Mouse (Mus musculus) cerebellum, adult (tissue): ENCODE results near the gene Dap.

Experiments used
- ATAC-seq: cut with Nextera tagmentation; 2 replicates; pipeline ENCODE4 v1.9.2; 2017; ENCODE audit warnings: mild to moderate bottlenecking, moderate library complexity, mixed read lengths; ENCODE audit not compliant: insufficient number of reproducible peaks, low FRiP score, low TSS enrichment

Gene Dap

DNA sequence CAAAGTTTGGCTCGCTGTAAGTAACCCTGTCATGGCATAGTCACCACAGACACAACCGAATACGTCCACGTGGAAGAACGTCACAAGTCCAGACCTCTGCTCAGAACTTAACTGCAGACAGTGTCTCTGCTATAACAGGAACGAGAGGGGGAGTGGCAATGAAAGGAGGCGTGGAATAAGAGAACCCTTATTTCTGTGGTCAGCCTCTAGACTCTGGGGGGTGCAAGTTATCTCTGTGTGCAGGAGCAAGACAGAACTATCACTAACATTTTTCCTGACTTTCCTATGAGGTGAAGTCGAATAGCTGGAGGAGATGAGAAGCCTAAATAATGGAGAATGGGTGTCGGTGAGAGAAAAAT is 12.4 kb downstream of the Dap start:
- no peak for ATAC-seq

- no peak for ATAC-seq
Observed at GRCm38 (mm10) chr15:31237368-31237767, 13.3 kb downstream of the Dap start.

DNA sequence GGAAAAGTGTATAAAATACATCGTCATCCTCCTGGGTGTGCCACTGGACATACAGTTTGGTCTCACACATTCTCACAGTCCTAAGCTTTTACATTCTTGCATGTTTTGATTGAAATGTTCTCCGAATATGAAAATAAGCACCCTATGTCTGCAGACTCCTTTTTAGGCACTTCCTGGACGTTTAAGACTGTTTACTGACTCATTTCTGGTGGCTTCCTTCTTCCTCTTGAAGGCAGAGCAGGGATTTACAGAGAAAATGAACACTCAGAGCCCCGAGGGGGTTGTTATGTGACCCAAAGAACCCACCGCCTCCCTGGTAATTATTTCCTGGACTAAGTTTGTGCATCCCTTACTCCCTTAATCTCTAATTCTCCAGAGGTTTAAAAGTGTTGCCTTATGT is 13.8 kb downstream of the Dap start:
- ATAC-seq = no peak

- no peak for ATAC-seq
Observed at GRCm38 (mm10) chr15:31238611-31239010, 14.5 kb downstream of the Dap start.

- ATAC-seq = no peak
Observed at GRCm38 (mm10) chr15:31239713-31240112, 15.6 kb downstream of the Dap start.

- no peak; the same call in 1 of the 2 replicates for ATAC-seq
Observed at GRCm38 (mm10) chr15:31240181-31240580, 16.1 kb downstream of the Dap start.

DNA sequence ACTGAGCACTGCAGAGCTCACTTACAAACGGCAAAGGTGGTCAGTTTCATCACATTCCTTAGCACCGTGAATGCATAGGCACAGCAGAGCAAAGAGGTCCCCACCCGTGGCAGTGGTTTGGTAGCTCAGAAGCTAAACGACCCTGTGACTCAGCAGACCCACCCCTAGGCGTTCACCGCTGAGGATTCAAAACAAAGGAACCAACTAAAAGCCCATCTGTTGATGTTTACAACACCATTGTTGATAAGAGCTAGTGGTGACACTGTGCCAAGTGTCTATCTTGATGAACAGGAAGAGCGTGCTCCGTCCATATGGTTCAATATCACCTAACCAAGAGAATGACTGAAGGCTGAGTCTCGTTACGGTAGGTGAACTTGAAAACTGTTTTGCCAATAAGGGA is 19.1 kb downstream of the Dap start:
- no peak for ATAC-seq

- ATAC-seq = no peak
Observed at GRCm38 (mm10) chr15:31244696-31245445, 20.8 kb downstream of the Dap start.

- no peak for ATAC-seq
Observed at GRCm38 (mm10) chr15:31245934-31246333, 21.8 kb downstream of the Dap start.

DNA sequence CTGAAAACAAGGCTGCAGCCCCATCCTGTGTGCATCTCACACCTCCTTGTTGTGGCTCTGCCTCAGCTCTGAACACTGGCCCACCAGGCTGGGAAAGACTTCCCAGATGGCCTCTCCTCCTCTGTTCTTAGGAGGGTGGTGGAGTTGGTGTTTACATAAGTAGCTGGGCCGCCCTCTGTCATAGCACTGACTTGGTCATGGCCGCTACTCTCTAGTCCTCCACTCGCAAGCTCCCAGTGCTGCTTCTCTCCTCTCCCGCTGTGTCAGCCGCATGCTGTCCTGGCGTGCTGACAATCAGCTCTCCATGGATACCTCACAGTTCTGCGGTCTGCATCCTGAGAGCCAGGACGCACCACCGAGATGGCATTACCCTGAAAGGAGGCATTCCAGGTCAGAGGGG is 22.9 kb downstream of the Dap start:
- ATAC-seq = peak; percentile 73

DNA sequence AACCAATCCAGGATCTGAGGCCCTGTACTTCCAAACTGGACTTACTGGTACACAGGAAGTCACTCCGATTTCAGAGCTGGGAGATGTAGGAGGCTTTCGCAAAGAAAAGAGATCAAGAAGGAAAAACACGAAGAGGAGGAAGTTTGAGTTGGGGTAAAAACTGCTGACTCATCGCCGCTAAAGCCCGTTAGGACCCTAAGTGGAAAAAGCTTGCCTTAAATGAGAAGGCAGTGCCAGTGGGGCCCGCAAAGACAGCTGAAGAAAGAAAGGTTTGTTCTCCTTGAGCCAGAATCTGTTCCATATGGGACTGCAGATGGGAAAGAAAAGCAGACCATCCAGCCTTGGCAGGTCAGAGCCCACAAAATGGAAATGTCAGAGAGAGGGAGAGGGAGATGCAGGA is 24.8 kb downstream of the Dap start:
- ATAC-seq = no peak

DNA sequence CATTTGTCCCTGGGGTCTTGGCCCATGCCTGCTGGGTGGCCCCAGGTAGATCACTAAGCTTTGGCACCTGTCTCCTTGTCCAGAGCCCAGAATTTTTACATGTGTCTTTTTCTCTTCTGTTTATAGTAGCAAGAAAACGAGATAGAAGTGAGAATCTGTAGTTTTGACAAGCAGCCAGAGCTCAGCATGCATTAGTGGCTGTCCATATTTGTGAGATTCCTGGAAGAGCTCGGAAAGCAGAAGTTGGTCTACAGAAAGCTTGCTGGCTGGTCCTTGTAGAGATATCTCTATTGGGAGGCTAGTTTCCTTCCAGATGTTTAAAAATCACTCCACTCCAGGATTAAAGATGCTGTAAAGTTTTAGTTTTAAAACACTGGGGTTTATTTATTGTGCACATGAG is 25.9 kb downstream of the Dap start:
- no peak for ATAC-seq

- no peak for ATAC-seq
Observed at GRCm38 (mm10) chr15:31250676-31251075, 26.6 kb downstream of the Dap start.

GRCm38 (mm10) chr15:31251189-31251588 is 27.1 kb downstream of the Dap start:
- no peak for ATAC-seq

DNA sequence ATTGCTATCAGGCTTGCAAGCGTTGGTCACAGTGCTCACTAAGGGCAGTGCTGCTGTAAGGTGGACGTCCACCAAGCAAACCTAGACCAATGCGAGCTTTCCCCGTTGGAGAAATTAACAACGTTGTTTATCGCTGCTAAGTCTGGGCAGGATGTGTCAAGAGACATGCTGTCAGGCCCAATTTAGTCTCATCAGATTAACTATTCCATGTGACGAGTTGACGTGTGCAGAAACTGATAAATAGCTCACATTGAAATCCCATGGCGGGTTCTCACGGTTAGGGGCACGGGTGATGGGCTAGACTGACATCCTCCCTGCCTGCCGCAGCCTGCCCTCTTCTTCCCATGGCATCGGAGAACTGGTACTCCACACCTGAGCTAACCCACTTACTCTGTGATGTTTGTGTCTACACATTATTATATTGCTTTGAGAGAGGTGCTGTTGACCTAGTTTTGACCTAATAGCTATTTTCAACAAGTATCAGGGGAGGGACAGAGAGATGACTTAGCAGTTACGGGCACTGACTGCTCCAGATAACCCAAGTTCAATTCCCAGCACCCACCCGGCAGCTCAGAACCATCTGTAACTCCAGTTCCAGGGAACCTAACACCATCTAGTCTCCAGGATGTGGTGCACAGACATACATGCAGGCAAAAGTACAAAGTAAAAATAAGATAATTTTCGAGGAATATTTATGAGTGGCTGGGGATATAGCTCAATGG is 28.6 kb downstream of the Dap start:
- ATAC-seq = no peak

DNA sequence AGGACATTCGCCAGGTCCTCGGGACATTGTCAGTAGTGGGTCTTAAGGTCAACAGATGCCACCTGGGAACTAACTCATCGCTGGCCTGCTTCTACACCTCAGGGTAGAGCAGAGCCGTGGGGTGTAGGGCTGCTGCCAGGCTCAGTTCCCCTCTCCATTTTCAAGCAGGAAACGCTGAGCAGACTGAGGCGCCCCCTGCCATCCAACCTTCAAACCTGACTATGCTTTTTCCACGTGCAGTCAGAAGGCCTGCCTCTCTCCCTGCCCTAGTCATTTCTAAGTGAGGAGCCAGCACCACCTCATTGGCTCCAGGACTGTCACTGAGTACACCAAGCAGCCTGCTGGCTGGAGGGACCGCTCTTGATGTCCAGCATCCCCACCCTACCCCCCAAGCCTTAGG is 29.3 kb downstream of the Dap start:
- no peak for ATAC-seq

DNA sequence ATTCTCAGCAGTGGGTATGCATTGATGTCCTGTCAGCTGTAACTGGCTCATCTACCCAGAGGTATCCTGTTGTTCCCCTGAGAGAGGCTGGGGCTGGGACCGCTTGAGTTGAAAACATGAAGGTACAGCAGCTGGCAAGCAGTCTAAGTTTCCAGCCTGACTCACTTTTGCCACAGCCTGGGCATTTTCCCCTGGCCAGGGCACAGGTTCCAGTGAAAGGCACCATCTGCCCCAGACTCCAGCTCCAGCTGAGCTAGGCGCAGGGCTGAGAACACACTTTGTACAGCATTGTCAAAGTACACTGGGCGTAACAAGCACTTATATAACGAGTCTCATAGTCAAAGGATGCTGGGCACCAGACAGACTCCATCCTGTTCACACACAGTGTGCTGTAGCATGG is 29.8 kb downstream of the Dap start:
- ATAC-seq = no peak

GRCm38 (mm10) chr15:31254939-31255535 is 30.9 kb downstream of the Dap start:
- ATAC-seq = no peak

DNA sequence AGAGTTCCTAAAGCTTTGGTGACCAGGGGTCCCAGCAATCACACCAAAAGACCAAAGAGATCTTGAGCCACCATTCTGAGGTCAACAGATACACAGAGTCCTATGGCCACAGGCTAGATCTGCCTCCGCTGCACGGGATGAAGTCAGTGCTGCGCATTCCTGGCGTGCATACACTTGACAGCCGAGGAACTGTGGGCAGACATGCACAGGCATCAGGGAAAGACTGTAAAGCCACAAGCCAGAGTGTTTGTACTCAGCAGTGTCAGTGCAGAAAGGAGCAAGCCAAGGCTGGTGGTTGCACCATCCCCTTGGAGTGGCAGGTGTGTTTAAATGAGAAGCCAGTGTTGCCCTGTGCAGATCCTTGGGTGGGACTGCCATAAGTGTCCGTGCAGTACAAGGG is 31.6 kb downstream of the Dap start:
- ATAC-seq = no peak

DNA sequence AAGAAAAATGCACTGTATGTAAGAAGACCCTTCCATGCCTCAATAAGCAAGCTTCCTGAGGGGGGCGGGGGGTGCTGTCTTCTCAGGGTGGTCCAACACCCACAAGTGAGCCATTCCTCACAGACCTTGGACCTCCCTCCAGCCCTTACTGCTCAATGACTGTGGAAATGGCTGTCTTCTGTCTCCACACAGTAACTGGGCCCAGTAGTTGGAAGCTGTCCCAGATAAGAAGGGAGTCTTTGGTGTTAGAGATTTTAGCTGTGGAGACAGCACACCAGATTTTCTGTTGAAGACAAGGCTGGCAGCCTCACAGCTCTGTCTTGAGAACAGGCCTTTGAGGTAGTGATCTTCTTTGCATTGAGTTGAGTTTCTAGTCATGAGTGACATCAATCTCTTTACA is 33.2 kb downstream of the Dap start:
- no peak for ATAC-seq

- ATAC-seq = no peak
Observed at GRCm38 (mm10) chr15:31258029-31258692, 34.0 kb downstream of the Dap start.
